Mouse (Mus musculus) neural tube, embryonic 11.5 days (tissue): ENCODE data around the gene Olfr969. TPM values are rescaled to one million over a fixed set of nuclear protein-coding genes. Genes with fewer than 3 reads are reported as not detected.
"Not testable (repeated sequence)": the region's sequence is repeated elsewhere in the genome, so short reads cannot be mapped to it uniquely, and the experiment has no call there.

Source experiments
- ATAC-seq: fragments of 200-750 bp; cut with Nextera tagmentation; 2 replicates; pipeline ENCODE4 v1.8.0; 2017; ENCODE audit warnings: moderate number of reproducible peaks, mild to moderate bottlenecking, moderate TSS enrichment, moderate library complexity; ENCODE audit not compliant: insufficient read depth, low FRiP score, low TSS enrichment
- DNase-seq: peaks from one replicate; pipeline ENCODE4 v3.0.0-alpha.2; 2015; ENCODE audit warnings: low spot score
- H3K27ac ChIP-seq: fragments of 300-500 bp; sonication (generic); 2 replicates; pipeline ENCODE4 v1.5.1; 2014; ENCODE audit warnings: low read depth, mild to moderate bottlenecking, low read length
- H3K27me3 ChIP-seq: fragments of 300-500 bp; sonication (generic); 2 replicates; pipeline ENCODE4 v1.6.1; 2014; ENCODE audit warnings: mild to moderate bottlenecking, low read length, mixed read lengths; ENCODE audit not compliant: control insufficient read depth, insufficient read depth
- H3K36me3 ChIP-seq: fragments of 300-500 bp; sonication (generic); 2 replicates; pipeline ENCODE4 v1.6.1; 2014; ENCODE audit warnings: mild to moderate bottlenecking, low read length, moderate library complexity, mixed read lengths; ENCODE audit not compliant: control insufficient read depth, insufficient read depth
- H3K4me1 ChIP-seq: fragments of 300-500 bp; sonication (generic); 2 replicates; pipeline ENCODE4 v1.6.1; 2014; ENCODE audit warnings: low read length, mixed read lengths; ENCODE audit not compliant: control insufficient read depth, insufficient read depth
- H3K4me2 ChIP-seq: fragments of 300-500 bp; sonication (generic); 2 replicates; pipeline ENCODE4 v1.6.1; 2014; ENCODE audit warnings: low read depth, mild to moderate bottlenecking, moderate library complexity
- H3K4me3 ChIP-seq: fragments of 300-500 bp; sonication (generic); 2 replicates; pipeline ENCODE4 v1.5.1; 2014; ENCODE audit warnings: low read depth, low read length
- H3K9ac ChIP-seq: fragments of 300-500 bp; sonication (generic); 2 replicates; pipeline ENCODE4 v1.6.1; 2014; ENCODE audit warnings: mild to moderate bottlenecking, low read length
- H3K9me3 ChIP-seq: fragments of 300-500 bp; sonication (generic); 2 replicates; pipeline ENCODE4 v1.6.1; 2016; ENCODE audit warnings: low read length; ENCODE audit not compliant: control insufficient read depth
- WGBS: fragments of 180-500 bp; shearing (Covaris S2); extraction: QIAGEN DNeasy Blood & Tissue Kit; methylation state at CpG from one replicate; pipeline ENCODE4 v1.1.7; 2014; 5-methylcytosine and 5-hydroxymethylcytosine counted together
- polyA plus RNA-seq: library from polyadenylated mRNA; unstranded; fragments of >200 nt; fragmentation: Nextera tagmentation; extraction: Ambion mirVana; gene quantifications from 2 replicates; pipeline ENCODE4 v1.2.1, GENCODE M21; 2014

Olfr969 gene
- not detected in 2 replicates for polyA plus RNA-seq

GRCm38 (mm10) chr9:39790558-39790957 is at the start of gene Olfr969:
Gene Olfr969, plus strand, starts transcription at chr9:39790945.
- WGBS = 71% methylated on average over 2 of the region's 2 CpGs

DNA sequence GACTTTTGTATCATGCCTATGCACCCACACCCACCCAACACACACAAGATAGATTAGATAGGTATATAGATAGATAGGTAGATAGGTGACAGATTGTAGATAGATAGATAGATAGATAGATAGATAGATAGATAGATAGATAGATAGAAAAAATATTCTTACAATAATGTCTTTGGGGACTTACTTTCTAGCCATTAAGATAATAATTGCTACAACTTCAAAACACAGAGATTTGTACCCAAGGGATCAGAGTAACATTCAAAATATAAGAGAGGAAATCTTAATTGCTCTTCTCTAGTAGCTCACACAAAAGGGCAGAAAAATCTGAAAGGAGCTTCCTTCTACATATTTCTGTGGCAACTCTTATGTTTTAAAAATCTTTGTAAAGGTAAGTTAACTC is 44.8 kb upstream of the Olfr969 start, which contains the start of gene Olfr967:
Gene Olfr967 (plus strand): TSS at position 301 of the 400 bp plus-strand sequence.
- H3K36me3 ChIP-seq = no peaks in the 10 kb centered on the region
- DNase-seq (no peak), ATAC-seq (no peak)
- H3K4me1 ChIP-seq = no peaks in the 10 kb centered on the region
- no peak within 1 kb of the TSS for H3K27ac ChIP-seq
- no peaks in the 10 kb centered on the region for H3K9me3 ChIP-seq
- H3K4me2 ChIP-seq = no peak within 1 kb of the TSS
- no peak within 1 kb of the TSS for H3K4me3 ChIP-seq
- H3K9ac ChIP-seq = no peak within 1 kb of the TSS
- no peaks in the 10 kb centered on the region for H3K27me3 ChIP-seq

More at GRCm38 (mm10) chr9:39790558-39790957, at the start of gene Olfr969:
- H3K27me3 ChIP-seq = no peaks in the 10 kb centered on the region
- DNase-seq = no peak
- H3K4me3 ChIP-seq = no peak within 1 kb of the TSS
- H3K9me3 ChIP-seq = no peaks in the 10 kb centered on the region
- no peaks in the 10 kb centered on the region for H3K36me3 ChIP-seq
- ATAC-seq = no peak
- H3K4me2 ChIP-seq = no peak within 1 kb of the TSS
- no peaks in the 10 kb centered on the region for H3K4me1 ChIP-seq
- no peak within 1 kb of the TSS for H3K27ac ChIP-seq
- no peak within 1 kb of the TSS for H3K9ac ChIP-seq

DNA sequence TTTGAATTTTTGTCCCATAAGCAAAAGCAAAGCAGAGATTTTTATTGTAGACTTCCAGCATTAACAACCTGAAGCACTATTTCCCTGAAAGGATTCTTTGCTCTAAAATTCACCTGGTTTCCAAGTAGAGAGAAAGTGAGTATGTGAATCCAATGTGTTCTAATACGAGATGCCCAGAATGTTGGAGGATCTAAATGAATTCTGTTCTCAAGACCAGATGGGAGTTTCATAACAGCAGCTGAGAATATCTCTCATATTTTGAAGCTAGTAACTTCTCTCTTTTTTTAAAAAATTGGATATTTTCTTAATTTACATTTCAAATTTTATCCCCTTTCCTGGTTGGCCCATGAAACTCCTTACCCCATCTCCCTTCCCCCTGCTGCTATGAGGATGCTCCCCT is 44.3 kb upstream of the Olfr969 start:
- H3K36me3 ChIP-seq = no peaks in the 10 kb centered on the region
- ATAC-seq = no peak
- WGBS = 83% methylated on average over 1 of the region's 1 CpGs

GRCm38 (mm10) chr9:39783153-39783552 is 7.6 kb upstream of the Olfr969 start, which contains the start of gene Olfr968:
Gene Olfr968, minus strand, starts transcription at chr9:39783253.
- no peak within 1 kb of the TSS for H3K4me3 ChIP-seq
- ATAC-seq = no peak
- no peak within 1 kb of the TSS for H3K4me2 ChIP-seq
- H3K27ac ChIP-seq = no peak within 1 kb of the TSS
- no peaks in the 10 kb centered on the region for H3K27me3 ChIP-seq
- no peaks in the 10 kb centered on the region for H3K4me1 ChIP-seq
- no peaks in the 10 kb centered on the region for H3K9me3 ChIP-seq
- H3K9ac ChIP-seq = no peak within 1 kb of the TSS
- 85% methylated on average over 1 of the region's 1 CpGs for WGBS
- H3K36me3 ChIP-seq = no peaks in the 10 kb centered on the region
- no peak for DNase-seq

More for the DNA sequence above, 44.3 kb upstream of the Olfr969 start:
- no peaks in the 10 kb centered on the region for H3K9me3 ChIP-seq
- H3K4me3 ChIP-seq = no peak overlapping the region
- no peaks in the 10 kb centered on the region for H3K4me1 ChIP-seq
- no peak overlapping the region for H3K9ac ChIP-seq
- H3K27ac ChIP-seq = no peak overlapping the region
- H3K4me2 ChIP-seq = no peak overlapping the region
- H3K27me3 ChIP-seq = no peaks in the 10 kb centered on the region
- DNase-seq = no peak

DNA sequence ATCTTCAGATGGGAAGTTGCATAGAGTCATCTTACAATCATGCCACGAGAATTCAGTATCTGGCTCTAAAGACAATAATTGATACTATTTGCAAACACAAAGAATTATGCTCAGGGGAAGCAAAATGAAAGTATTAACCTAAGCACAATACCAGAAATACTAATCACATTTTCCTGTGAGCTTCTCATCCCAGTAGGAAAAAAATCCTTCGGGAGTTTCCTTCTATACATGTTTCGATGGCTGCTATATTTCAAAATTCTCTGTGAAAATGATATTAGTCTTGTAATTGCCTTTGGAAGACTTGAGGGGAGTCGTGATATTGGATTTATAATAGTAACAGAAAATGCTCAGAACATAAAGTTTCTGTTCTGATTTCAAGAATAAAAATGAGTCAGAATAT is 17.8 kb downstream of the Olfr969 start, which contains the start of gene Olfr970:
Gene Olfr970 (plus strand): TSS at position 301 of the 400 bp plus-strand sequence.
- no peak within 1 kb of the TSS for H3K4me3 ChIP-seq
- no peak for DNase-seq
- H3K27me3 ChIP-seq = no peaks in the 10 kb centered on the region
- no peak for ATAC-seq
- no peak within 1 kb of the TSS for H3K4me2 ChIP-seq
- H3K4me1 ChIP-seq = no peaks in the 10 kb centered on the region
- H3K9ac ChIP-seq = no peak within 1 kb of the TSS
- WGBS = 76% methylated on average over 4 of the region's 4 CpGs
- H3K9me3 ChIP-seq = no peaks in the 10 kb centered on the region
- no peak within 1 kb of the TSS for H3K27ac ChIP-seq
- no peaks in the 10 kb centered on the region for H3K36me3 ChIP-seq

DNA sequence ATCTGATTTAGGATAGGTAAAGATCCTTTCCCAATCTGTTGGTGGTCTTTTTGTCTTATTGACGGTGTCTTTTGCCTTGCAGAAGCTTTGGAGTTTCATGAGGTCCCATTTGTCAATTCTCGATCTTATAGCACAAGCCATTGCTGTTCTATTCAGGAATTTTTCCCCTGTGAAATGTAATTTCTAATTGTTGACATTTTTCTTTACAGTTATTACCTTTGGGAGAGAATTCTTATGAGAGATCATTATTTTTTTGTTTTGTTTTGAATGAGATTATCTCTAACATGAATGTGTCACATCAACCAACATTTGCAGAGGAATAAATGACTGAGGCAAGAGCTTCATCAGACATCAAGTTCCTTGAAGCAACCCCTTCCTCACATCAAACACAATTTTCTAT is 45.8 kb downstream of the Olfr969 start, which contains the start of gene Olfr971:
Gene Olfr971 (plus strand): TSS at position 301 of the 400 bp plus-strand sequence.
- not testable (repeated sequence) for H3K9ac ChIP-seq, DNase-seq, H3K4me2 ChIP-seq, ATAC-seq, H3K9me3 ChIP-seq, H3K36me3 ChIP-seq, H3K27me3 ChIP-seq, H3K27ac ChIP-seq, H3K4me1 ChIP-seq, H3K4me3 ChIP-seq
- 89% methylated on average over 1 of the region's 2 CpGs for WGBS

Other genes starting within 250 kb of the Olfr969 start
- gene Olfr958, start 236.9 kb upstream of the Olfr969 start, polyA plus RNA-seq = not detected in 2 replicates
- gene Olfr959, start 215.4 kb upstream of the Olfr969 start, polyA plus RNA-seq = not detected in 2 replicates
- 19.5 and 22.8 TPM in 2 replicates for gene AW551984, start 186.5 kb upstream of the Olfr969 start, polyA plus RNA-seq
- gene Olfr148, start 180.3 kb upstream of the Olfr969 start, polyA plus RNA-seq = 0.08 TPM in 1 of 2 replicates, not detected in the other
- not detected in 2 replicates for gene Olfr960, start 169.6 kb upstream of the Olfr969 start, polyA plus RNA-seq
- not detected in 2 replicates for gene Olfr961, start 145.9 kb upstream of the Olfr969 start, polyA plus RNA-seq
- not detected in 2 replicates for gene Olfr963, start 123.7 kb upstream of the Olfr969 start, polyA plus RNA-seq
- gene Olfr149, start 83.8 kb upstream of the Olfr969 start, polyA plus RNA-seq = not detected in 2 replicates
- not detected in 2 replicates for gene Olfr965, start 79.6 kb upstream of the Olfr969 start, polyA plus RNA-seq
- gene Olfr150, start 60.0 kb upstream of the Olfr969 start, polyA plus RNA-seq = not detected in 2 replicates
- not detected in 2 replicates for gene Olfr967, start 44.7 kb upstream of the Olfr969 start, polyA plus RNA-seq
- not detected in 2 replicates for gene Olfr968, start 7.7 kb upstream of the Olfr969 start, polyA plus RNA-seq
- gene Olfr970, start 17.9 kb downstream of the Olfr969 start, polyA plus RNA-seq = not detected in 2 replicates
- not detected in 2 replicates for gene Olfr971, start 45.9 kb downstream of the Olfr969 start, polyA plus RNA-seq
- not detected in 2 replicates for gene Olfr972, start 75.5 kb downstream of the Olfr969 start, polyA plus RNA-seq
- not detected in 2 replicates for gene Olfr229, start 116.4 kb downstream of the Olfr969 start, polyA plus RNA-seq
- not detected in 2 replicates for gene Olfr974, start 146.6 kb downstream of the Olfr969 start, polyA plus RNA-seq
- gene Olfr975, start 161.1 kb downstream of the Olfr969 start, polyA plus RNA-seq = not detected in 2 replicates
- gene Olfr976, start 170.2 kb downstream of the Olfr969 start, polyA plus RNA-seq = not detected in 2 replicates
- not detected in 2 replicates for gene Olfr978, start 201.2 kb downstream of the Olfr969 start, polyA plus RNA-seq
- gene Olfr979, start 212.5 kb downstream of the Olfr969 start, polyA plus RNA-seq = not detected in 2 replicates
- not detected in 2 replicates for gene Olfr980, start 218.6 kb downstream of the Olfr969 start, polyA plus RNA-seq
- not detected in 2 replicates for gene Olfr981, start 230.5 kb downstream of the Olfr969 start, polyA plus RNA-seq